Mouse (Mus musculus) ES-CJ7 (cell line): ENCODE data around the gene Atp1b4.
"Not testable (repeated sequence)": the region's sequence is repeated elsewhere in the genome, so short reads cannot be mapped to it uniquely, and the experiment has no call there.

ENCODE experiments used
- DNase-seq: peaks from one replicate; pipeline ENCODE4 v3.0.0; 2011; ENCODE audit warnings: low read depth, low spot score

Gene Atp1b4

GRCm38 (mm10) chrX:38315884-38316283 lies at the start of gene Atp1b4:
TSS of gene Atp1b4 (plus strand) at chrX:38316184.
- no peak for DNase-seq

- DNase-seq = no peak
Observed at GRCm38 (mm10) chrX:38308597-38308996, 7.4 kb upstream of the Atp1b4 start.

GRCm38 (mm10) chrX:38311054-38311453 lies 4.9 kb upstream of the Atp1b4 start:
- no peak for DNase-seq

- no peak for DNase-seq
Observed at GRCm38 (mm10) chrX:38312910-38313625, 2.9 kb upstream of the Atp1b4 start.

- DNase-seq = no peak
Observed at GRCm38 (mm10) chrX:38313626-38314210, 2.3 kb upstream of the Atp1b4 start.

GRCm38 (mm10) chrX:38330695-38331406 lies 14.9 kb downstream of the Atp1b4 start:
- peak; percentile 16 for DNase-seq

GRCm38 (mm10) chrX:38334329-38335279 lies 18.6 kb downstream of the Atp1b4 start:
- DNase-seq = peak; percentile 33

GRCm38 (mm10) chrX:38362016-38362415 lies 46.0 kb downstream of the Atp1b4 start:
- DNase-seq = no peak

GRCm38 (mm10) chrX:38364621-38365020 lies 48.6 kb downstream of the Atp1b4 start:
- peak; percentile 3 for DNase-seq

GRCm38 (mm10) chrX:38373169-38373568 lies 57.2 kb downstream of the Atp1b4 start:
- not testable (repeated sequence) for DNase-seq
